Mouse (Mus musculus) kidney, adult 2 months (tissue): ENCODE data around the gene Plcxd2.

ENCODE experiments used
- CTCF ChIP-seq: fragments of 200-500 bp; conservative IDR thresholded peaks from 2 replicates; pipeline ENCODE4 v1.5.1; 2011; ENCODE audit warnings: low read depth, mild to moderate bottlenecking, control low read depth, low read length, moderate library complexity, mixed read lengths; ENCODE audit not compliant: insufficient read depth, insufficient read length
- POLR2A ChIP-seq: fragments of 200-500 bp; IDR thresholded peaks from one replicate; pipeline ENCODE4 v1.6.1; 2011; ENCODE audit warnings: low read depth, low read length, control low read depth

DNA sequence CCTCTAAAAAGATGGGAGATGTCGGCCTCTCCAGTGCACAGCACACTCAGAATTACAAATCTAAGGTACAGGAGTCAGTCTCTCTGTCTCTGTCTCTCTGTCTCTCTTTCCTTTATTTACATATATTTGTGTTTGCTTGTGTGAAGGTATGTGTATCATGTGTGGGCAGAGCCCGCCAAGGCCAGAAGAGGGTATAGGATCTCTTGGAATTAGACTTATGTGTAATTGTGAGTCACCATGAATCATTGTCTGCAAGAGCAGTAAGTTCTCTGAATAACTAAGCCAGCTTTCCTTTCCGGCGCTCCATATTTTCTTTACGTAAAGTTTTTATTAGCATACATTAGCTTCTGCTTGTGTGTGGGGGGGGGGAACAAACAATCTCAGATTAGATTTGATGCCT lies 64.4 kb downstream of the Plcxd2 start:
- TF ChIP-seq CTCF (no peak), POLR2A (no peak)
